Mouse (Mus musculus) forelimb bud, embryonic 11.5 days (tissue): ENCODE results near the gene Fcamr.

ENCODE experiments used
- DNase-seq: peaks from one replicate; pipeline ENCODE4 v3.0.0-alpha.2; 2012; ENCODE audit warnings: low read depth, low spot score

Gene Fcamr

DNA sequence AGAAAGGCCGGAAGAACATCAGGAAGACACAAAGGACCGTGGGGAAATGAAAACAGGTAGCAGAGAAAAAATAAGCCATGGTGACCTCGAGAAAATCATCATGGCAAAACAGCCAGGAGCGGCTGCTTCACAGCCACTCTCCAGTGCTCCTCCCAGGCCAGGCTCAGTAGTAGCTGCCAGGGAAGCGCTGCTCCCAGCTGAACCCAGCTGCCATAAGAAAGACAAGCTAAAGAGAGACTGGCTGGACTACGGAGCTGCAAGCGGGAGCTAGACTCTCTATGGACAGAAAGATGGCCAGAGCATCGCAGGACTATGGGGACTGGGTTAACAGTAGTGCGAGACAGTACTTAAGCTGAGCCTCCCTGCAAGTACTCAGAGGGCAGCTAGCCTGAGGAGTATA, 54.1 kb downstream of the Fcamr start:
- DNase-seq = no peak

DNA sequence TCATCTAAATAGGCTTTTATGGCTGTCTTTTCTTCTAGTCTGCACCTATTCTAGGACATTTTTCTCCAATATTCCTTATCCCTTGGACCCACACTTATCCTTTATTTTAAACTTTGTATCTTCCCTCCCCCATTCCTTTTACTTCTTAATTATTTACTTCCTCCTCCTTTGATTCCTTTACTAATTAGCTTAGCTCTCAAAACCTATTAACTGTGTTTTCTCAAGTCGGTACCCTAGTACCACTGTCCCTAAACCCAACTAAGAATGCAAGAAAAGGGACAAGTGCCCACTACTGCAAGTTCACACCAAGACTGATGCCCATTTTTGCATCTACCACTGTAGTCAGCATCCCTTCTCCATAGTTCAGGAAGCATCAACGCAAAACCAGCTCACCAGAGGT, 55.0 kb downstream of the Fcamr start:
- no peak for DNase-seq

DNA sequence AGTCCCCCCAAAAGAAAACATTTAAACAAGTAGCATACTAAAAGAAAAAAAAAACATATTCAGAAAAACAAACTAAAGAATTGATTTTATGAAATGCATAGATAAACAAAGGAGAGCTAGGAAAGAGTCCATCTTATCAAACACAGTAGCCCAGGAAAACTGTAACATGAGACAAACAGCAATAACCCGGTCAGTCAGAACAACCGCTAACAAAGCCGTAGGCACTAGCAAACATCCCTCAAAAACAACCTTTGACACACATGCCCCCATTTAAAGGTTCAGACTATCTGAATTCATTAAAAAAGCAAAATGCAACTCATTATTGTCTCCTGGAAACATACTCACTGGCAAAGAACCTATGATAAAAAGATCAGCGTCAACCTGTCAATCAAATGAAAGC, 56.8 kb downstream of the Fcamr start:
- DNase-seq = no peak

DNA sequence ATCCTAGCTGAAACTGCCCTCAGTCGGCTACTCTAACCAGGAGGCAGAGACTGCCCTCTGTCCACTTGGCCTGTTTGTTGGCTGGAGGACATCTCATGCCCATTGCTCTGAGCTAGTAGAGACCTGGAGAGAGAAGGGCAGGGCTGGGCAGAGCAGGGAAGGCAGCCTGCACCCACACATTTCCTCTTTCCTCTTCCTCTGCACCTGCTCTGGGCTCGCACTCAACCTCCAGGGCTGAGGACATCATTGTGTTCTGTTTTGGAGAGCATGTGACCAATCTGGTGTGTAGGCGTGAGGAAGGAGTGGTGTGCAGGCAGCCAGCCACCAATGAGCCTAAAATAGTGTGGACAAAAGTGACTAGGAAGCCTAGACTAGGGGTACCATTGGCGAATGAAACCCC, 63.5 kb downstream of the Fcamr start:
- no peak for DNase-seq
